Mouse (Mus musculus) MEL (cell line): ENCODE results near the gene Dhrs7b.

ENCODE experiments used
- CTCF ChIP-seq, 3 experiments: IDR thresholded peaks in 2 of 3; conservative IDR thresholded peaks in 1 of 3; 2 replicates each; pipeline ENCODE4 v1.5.1; 2011 to 2012; ENCODE audit warnings: low read length in 3 of 3, low read depth in 2 of 3, mild to moderate bottlenecking in 2 of 3, improper control_type of control experiment in 1 of 3, inconsistent platforms in 1 of 3, mixed read lengths in 1 of 3, moderate library complexity in 1 of 3; ENCODE audit not compliant: control insufficient read depth in 1 of 3, insufficient read depth in 1 of 3, poor library complexity in 1 of 3, severe bottlenecking in 1 of 3
- E2F4 ChIP-seq: IDR thresholded peaks from 2 replicates; pipeline ENCODE4 v1.6.1; 2011; ENCODE audit warnings: low read depth, low read length, improper control_type of control experiment, borderline replicate concordance
- EP300 ChIP-seq, 2 experiments: IDR thresholded peaks; 2 replicates each; pipeline ENCODE4 v1.6.1; 2011; ENCODE audit warnings: improper control_type of control experiment in 2 of 2, low read length in 2 of 2, low read depth in 1 of 2, mild to moderate bottlenecking in 1 of 2
- HCFC1 ChIP-seq: IDR thresholded peaks from 2 replicates; pipeline ENCODE4 v1.6.1; 2012; ENCODE audit warnings: low read depth, mild to moderate bottlenecking, inconsistent platforms, low read length, improper control_type of control experiment, moderate library complexity
- MAX ChIP-seq: IDR thresholded peaks from 2 replicates; pipeline ENCODE4 v1.6.1; 2011; ENCODE audit warnings: low read length, improper control_type of control experiment
- MXI1 ChIP-seq: IDR thresholded peaks from 2 replicates; pipeline ENCODE4 v1.6.1; 2011; ENCODE audit warnings: mild to moderate bottlenecking, low read depth, low read length, improper control_type of control experiment
- MYB ChIP-seq: IDR thresholded peaks from 2 replicates; pipeline ENCODE4 v1.6.1; 2011; ENCODE audit warnings: mild to moderate bottlenecking, low read depth, low read length, improper control_type of control experiment
- POLR2A ChIP-seq, 2 experiments: IDR thresholded peaks; 2 replicates each; pipeline ENCODE4 v1.6.1; 2011 to 2012; ENCODE audit warnings: low read length in 2 of 2, mild to moderate bottlenecking in 2 of 2, control low read depth in 1 of 2, improper control_type of control experiment in 1 of 2, low read depth in 1 of 2, moderate library complexity in 1 of 2; ENCODE audit not compliant: control insufficient read depth in 1 of 2, insufficient read depth in 1 of 2, poor library complexity in 1 of 2
- TAL1 ChIP-seq: IDR thresholded peaks from 2 replicates; pipeline ENCODE4 v1.6.1; 2012; ENCODE audit warnings: mild to moderate bottlenecking, inconsistent platforms, low read length, moderate library complexity, mixed read lengths
- USF1 ChIP-seq: IDR thresholded peaks from 2 replicates; pipeline ENCODE4 v1.6.1; 2014; ENCODE audit warnings: low read depth, mild to moderate bottlenecking, inconsistent platforms, low read length, improper control_type of control experiment, moderate library complexity
- ZNF384 ChIP-seq: IDR thresholded peaks from 2 replicates; pipeline ENCODE4 v1.6.1; 2012; ENCODE audit warnings: low read depth, mild to moderate bottlenecking, inconsistent platforms, low read length, improper control_type of control experiment

GRCm38 (mm10) chr11:60867456-60867855, 37.0 kb downstream of the Dhrs7b start:
- TF ChIP-seq EP300 (IDR thresholded peaks at IDR 0.05; ENCODE audit: low read depth in 1 of 2, low read length in 2 of 2) (no peak), MXI1 (no peak), CTCF (IDR thresholded peaks at IDR 0.05 in 2 of 3, conservative IDR thresholded peaks at IDR 0.05 in 1 of 3; ENCODE audit: control insufficient read depth in 1 of 3, insufficient read depth in 1 of 3, low read depth in 2 of 3, low read length in 3 of 3, poor library complexity in 1 of 3, severe bottlenecking in 1 of 3) (no peak), USF1 (no peak), TAL1 (no peak), POLR2A (IDR thresholded peaks at IDR 0.05; ENCODE audit: control insufficient read depth in 1 of 2, insufficient read depth in 1 of 2, low read depth in 1 of 2, low read length in 2 of 2, poor library complexity in 1 of 2) (no peak), MAX (no peak), E2F4 (no peak), ZNF384 (no peak), HCFC1 (no peak), MYB (no peak)
